ENCODE assay signal across 20 mouse cellular contexts in genomic region chr6:58651038-58651437, GRCm38 (mm10).
DNase-seq lines count a peak whose midpoint lies in the region; ATAC-seq and TF ChIP-seq lines count a peak whose summit lies in the region.
"Had no signal": no experiment of that assay in that cellular context is flagged by ENCODE, and none has a peak within 500 bp of the region (broad histone marks: within the 10 kb centered on the region; RNA-seq: fewer than 3 reads in every experiment).

No protein-coding gene starts in this region.

- no peaks in the 10 kb centered on the region for H3K9me3 ChIP-seq in liver, embryonic 11.5 days (ENCODE audit: control insufficient read depth, low read length)
- no peaks in the 10 kb centered on the region for H3K9me3 ChIP-seq in liver, postnatal 0 days (ENCODE audit: low read length)
- H3K9me3 ChIP-seq in liver, embryonic 15.5 days (replicated peaks) = no peaks in the 10 kb centered on the region
- H3K9me3 ChIP-seq: hindbrain, embryonic 12.5 days; hindbrain, embryonic 15.5 days had no signal

- ATAC-seq in liver, embryonic 11.5 days (replicated peaks; ENCODE audit: low FRiP score) = peak; percentile 13; the same call in 1 of the 2 replicates
- ATAC-seq in liver, postnatal 0 days = no peak
- no peak for ATAC-seq in liver, embryonic 15.5 days (ENCODE audit: insufficient read depth)
- ATAC-seq: activated CD4-positive, CD25-positive, alpha-beta regulatory T cell, adult 4 months; forebrain, embryonic 14.5 days; forebrain, postnatal 0 days had no signal

- whole genome bisulfite sequencing in liver, embryonic 11.5 days = 34% methylated on average over 1 of the region's 1 CpGs
- WGBS in liver, postnatal 0 days (ENCODE audit: insufficient replicate concordance) = 56% methylated on average over 1 of the region's 1 CpGs
- 30% methylated on average over 1 of the region's 1 CpGs for WGBS in liver, embryonic 15.5 days (ENCODE audit: insufficient replicate concordance)

- intact Hi-C loops in gastrocnemius, adult 2 months (cut with DNase I) = no loop called here

- no peak for DNase-seq in gastrocnemius, adult 2 months
- no peak for DNase-seq in gastrocnemius, adult 18-20 months (ENCODE audit: low spot score)
- DNase-seq in liver, embryonic 11.5 days (ENCODE audit: low spot score) = no peak
- no peak for DNase-seq in liver, postnatal 0 days
- no peak for DNase-seq in natural killer cell, adult 2 months (ENCODE audit: low spot score in 2 of 2)
- DNase-seq in frontal cortex, postnatal 14 days (ENCODE audit: low spot score in 2 of 2) = no peak
- DNase-seq: adrenal gland, postnatal 10 days; adrenal gland, postnatal 36 days; cerebellum, adult 18-20 months; cerebellum, adult 9-10 months; cerebellum, postnatal 14 days; forebrain, postnatal 0 days; gastrocnemius, postnatal 14 days; heart, adult 11 months had no signal

- H3K4me3 ChIP-seq in gastrocnemius, adult 2 months = peak overlapping the region; percentile 4; the same call in 1 of the 2 replicates
- H3K4me3 ChIP-seq in liver, embryonic 11.5 days (ENCODE audit: low read depth, low read length) = no peak overlapping the region
- no peak overlapping the region for H3K4me3 ChIP-seq in liver, postnatal 0 days (ENCODE audit: low read depth, low read length)
- no peak overlapping the region for H3K4me3 ChIP-seq in liver, embryonic 15.5 days (replicated peaks)
- H3K4me3 ChIP-seq: hindbrain, embryonic 12.5 days; hindbrain, embryonic 15.5 days had no signal

- no peaks in the 10 kb centered on the region for H3K27me3 ChIP-seq in liver, embryonic 11.5 days (replicated peaks; ENCODE audit: control insufficient read depth, insufficient read depth, low read length)
- no peaks in the 10 kb centered on the region for H3K27me3 ChIP-seq in liver, postnatal 0 days (ENCODE audit: insufficient read depth, low read length)
- H3K27me3 ChIP-seq in liver, embryonic 15.5 days = no peaks in the 10 kb centered on the region
- H3K27me3 ChIP-seq: hindbrain, embryonic 12.5 days; hindbrain, embryonic 15.5 days had no signal

- no peak overlapping the region for H3K4me2 ChIP-seq in liver, embryonic 11.5 days
- no peak overlapping the region for H3K4me2 ChIP-seq in liver, postnatal 0 days (ENCODE audit: low read depth, low read length)
- 0 out of 2 replicates have a peak overlapping the region, but pooled peaks have one; percentile 11 for H3K4me2 ChIP-seq in liver, embryonic 15.5 days
- H3K4me2 ChIP-seq: heart, embryonic 11.5 days; hindbrain, embryonic 12.5 days; hindbrain, embryonic 15.5 days had no signal

- peaks cover 42% of the 10 kb centered on the region for H3K4me1 ChIP-seq in liver, embryonic 11.5 days (replicated peaks; ENCODE audit: control insufficient read depth, insufficient read depth, low read length)
- H3K4me1 ChIP-seq in liver, postnatal 0 days (ENCODE audit: insufficient read depth) = peaks cover 13% of the 10 kb centered on the region
- H3K4me1 ChIP-seq in liver, embryonic 15.5 days (replicated peaks) = peaks cover 66% of the 10 kb centered on the region
- H3K4me1 ChIP-seq: hindbrain, embryonic 12.5 days; hindbrain, embryonic 15.5 days had no signal

- H3K9ac ChIP-seq in liver, embryonic 11.5 days (ENCODE audit: low read depth, low read length) = no peak overlapping the region
- H3K9ac ChIP-seq in liver, postnatal 0 days (replicated peaks) = no peak overlapping the region
- H3K9ac ChIP-seq in liver, embryonic 15.5 days = no peak overlapping the region
- H3K9ac ChIP-seq: forebrain, postnatal 0 days; hindbrain, embryonic 12.5 days; hindbrain, embryonic 15.5 days had no signal

- TF ChIP-seq CTCF in gastrocnemius, adult 2 months (IDR thresholded peaks at IDR 0.05) = no peak
- TF ChIP-seq CTCF in liver, postnatal 0 days (IDR thresholded peaks at IDR 0.05; ENCODE audit: low read depth) = no peak

- H3K36me3 ChIP-seq in liver, embryonic 11.5 days (ENCODE audit: control insufficient read depth, insufficient read depth, low read length) = peaks cover 3% of the 10 kb centered on the region; the same call in 1 of the 2 replicates
- peaks cover 12% of the 10 kb centered on the region; the same call in 1 of the 2 replicates for H3K36me3 ChIP-seq in liver, postnatal 0 days (replicated peaks; ENCODE audit: insufficient read depth, low read length)
- peaks cover 53% of the 10 kb centered on the region for H3K36me3 ChIP-seq in liver, embryonic 15.5 days (replicated peaks)
- H3K36me3 ChIP-seq: hindbrain, embryonic 12.5 days; hindbrain, embryonic 15.5 days had no signal

- H3K27ac ChIP-seq in gastrocnemius, adult 2 months = peak overlapping the region; percentile 74; the same call in 1 of the 2 replicates
- H3K27ac ChIP-seq in liver, embryonic 11.5 days (ENCODE audit: low read depth, low read length) = no peak overlapping the region
- H3K27ac ChIP-seq in liver, postnatal 0 days (ENCODE audit: low read depth) = no peak overlapping the region
- H3K27ac ChIP-seq in liver, embryonic 15.5 days (replicated peaks) = 0 out of 2 replicates have a peak overlapping the region, but pooled peaks have one; percentile 24
- H3K27ac ChIP-seq: hindbrain, embryonic 12.5 days; hindbrain, embryonic 15.5 days had no signal

- TF ChIP-seq EP300 in liver, postnatal 0 days (IDR thresholded peaks at IDR 0.05; ENCODE audit: low read depth) = no peak

Comparison
In these comparisons a context has a peak if more than half of its experiments do, and no peak if none do; other contexts are left out.
1. H3K27ac ChIP-seq: peak in gastrocnemius, adult 2 months (single experiment) and liver, embryonic 15.5 days (single experiment); none in liver, embryonic 11.5 days (single experiment) and liver, postnatal 0 days (single experiment).